Mouse (Mus musculus) liver, adult 2 months (tissue): ENCODE results near the gene Srsf3. TPM values are rescaled to one million over a fixed set of nuclear protein-coding genes. Genes with fewer than 3 reads are reported as not detected.

ENCODE experiments used
- DNase-seq: peaks from one replicate; pipeline ENCODE4 v3.0.0-alpha.2; 2011; ENCODE audit warnings: low read depth, low spot score; ENCODE audit errors: extremely low read depth
- H3K27ac ChIP-seq: fragments of 200-500 bp; replicated peaks from 2 replicates; pipeline ENCODE4 v1.5.1; 2012; ENCODE audit warnings: low read depth, mild to moderate bottlenecking, control low read depth, inconsistent platforms, low read length; ENCODE audit not compliant: insufficient read depth
- H3K27me3 ChIP-seq: fragments of 200-500 bp; 2 replicates; pipeline ENCODE4 v1.6.1; 2012; ENCODE audit warnings: mild to moderate bottlenecking, moderate library complexity, low read length, inconsistent platforms; ENCODE audit not compliant: control insufficient read depth, insufficient read depth
- H3K36me3 ChIP-seq: fragments of 200-500 bp; 2 replicates; pipeline ENCODE4 v1.6.1; 2012; ENCODE audit warnings: low read length, inconsistent platforms; ENCODE audit not compliant: control insufficient read depth, insufficient read depth
- H3K4me1 ChIP-seq: fragments of 200-500 bp; 2 replicates; pipeline ENCODE4 v1.6.1; 2011; ENCODE audit warnings: low read length; ENCODE audit not compliant: control insufficient read depth, insufficient read depth
- H3K4me3 ChIP-seq: fragments of 200-500 bp; 2 replicates; pipeline ENCODE4 v1.5.1; 2011; ENCODE audit warnings: low read depth, mild to moderate bottlenecking, control low read depth, low read length, moderate library complexity; ENCODE audit not compliant: insufficient read depth
- H3K79me2 ChIP-seq: fragments of 200-500 bp; 2 replicates; pipeline ENCODE4 v1.6.1; 2012; ENCODE audit warnings: inconsistent platforms, mild to moderate bottlenecking, low read length, moderate library complexity; ENCODE audit not compliant: control insufficient read depth, insufficient read depth
- H3K9ac ChIP-seq: fragments of 200-500 bp; 2 replicates; pipeline ENCODE4 v1.6.1; 2012; ENCODE audit warnings: low read depth, mild to moderate bottlenecking, control low read depth, inconsistent platforms, low read length
- CTCF ChIP-seq: fragments of 200-500 bp; IDR thresholded peaks from 2 replicates; pipeline ENCODE4 v1.5.1; 2011; ENCODE audit warnings: low read depth, low read length, control low read depth
- POLR2A ChIP-seq: fragments of 200-500 bp; IDR thresholded peaks from 2 replicates; pipeline ENCODE4 v1.6.1; 2011; ENCODE audit warnings: low read length, control low read depth; ENCODE audit not compliant: insufficient read depth; ENCODE audit errors: extremely low read depth
- WGBS: fragments of 180-500 bp; shearing (Covaris S2); methylation state at CpG from one replicate; pipeline ENCODE4 v1.1.7; 2018; 5-methylcytosine and 5-hydroxymethylcytosine counted together
- polyA plus RNA-seq: library from polyadenylated mRNA; depleted of rRNA; stranded (reverse); fragments of >200 nt; gene quantifications from 2 replicates; pipeline ENCODE4 v1.2.3, GENCODE M21; 2012
- total RNA-seq: library from RNA; depleted of rRNA; stranded (reverse); fragments of >200 nt; gene quantifications from 2 replicates; pipeline ENCODE4 v1.2.3, GENCODE M21; 2014

The Srsf3 gene
- total and polyA plus RNA-seq, 2 experiments: 40.1 to 47.3 TPM

GRCm38 (mm10) chr17:29058487-29058886 lies 26.1 kb downstream of the Srsf3 start:
- Histone ChIP-seq H3K27me3 (no peaks in the 10 kb centered on the region), H3K4me3 (no peak overlapping the region), H3K9ac (no peak overlapping the region), H3K36me3 (no peaks in the 10 kb centered on the region), H3K4me1 (peaks cover 32% of the 10 kb centered on the region), H3K27ac (no peak overlapping the region), H3K79me2 (no peaks in the 10 kb centered on the region)
- DNase-seq: peak; percentile 68
- TF ChIP-seq POLR2A (no peak), CTCF (no peak)
- WGBS: 41% methylated on average over 8 of the region's 8 CpGs

GRCm38 (mm10) chr17:29059581-29059980 lies 27.2 kb downstream of the Srsf3 start:
- 44% methylated on average over 3 of the region's 3 CpGs for WGBS
- no peak for TF ChIP-seq CTCF
- TF ChIP-seq POLR2A: no peak
- no peak overlapping the region for H3K9ac ChIP-seq
- H3K27ac ChIP-seq: no peak overlapping the region
- H3K4me1 ChIP-seq: peaks cover 27% of the 10 kb centered on the region
- no peaks in the 10 kb centered on the region for H3K36me3 ChIP-seq
- H3K79me2 ChIP-seq: no peaks in the 10 kb centered on the region
- H3K4me3 ChIP-seq: no peak overlapping the region
- DNase-seq: peak; percentile 51
- no peaks in the 10 kb centered on the region for H3K27me3 ChIP-seq

GRCm38 (mm10) chr17:29060946-29061345 lies 28.5 kb downstream of the Srsf3 start:
- WGBS: 47% methylated on average over 9 of the region's 9 CpGs
- Histone ChIP-seq H3K4me1 (peaks cover 27% of the 10 kb centered on the region), H3K27ac (no peak overlapping the region)

GRCm38 (mm10) chr17:29062119-29063035 lies 29.9 kb downstream of the Srsf3 start:
- Histone ChIP-seq H3K36me3 (no peaks in the 10 kb centered on the region), H3K27me3 (no peaks in the 10 kb centered on the region), H3K4me1 (peaks cover 18% of the 10 kb centered on the region), H3K79me2 (no peaks in the 10 kb centered on the region), H3K27ac (no peak overlapping the region), H3K9ac (no peak overlapping the region), H3K4me3 (no peak overlapping the region)
- WGBS: 84% methylated on average over 13 of the region's 13 CpGs
- TF ChIP-seq CTCF (no peak), POLR2A (no peak)
- DNase-seq: no peak

More at GRCm38 (mm10) chr17:29060946-29061345, 28.5 kb downstream of the Srsf3 start:
- peak; percentile 56 for DNase-seq
- Histone ChIP-seq H3K4me3 (no peak overlapping the region), H3K79me2 (no peaks in the 10 kb centered on the region), H3K27me3 (no peaks in the 10 kb centered on the region), H3K36me3 (no peaks in the 10 kb centered on the region), H3K9ac (no peak overlapping the region)
- TF ChIP-seq CTCF: no peak
- no peak for TF ChIP-seq POLR2A

GRCm38 (mm10) chr17:29063121-29063987 lies 30.9 kb downstream of the Srsf3 start:
- Histone ChIP-seq H3K79me2 (no peaks in the 10 kb centered on the region), H3K27me3 (no peaks in the 10 kb centered on the region), H3K36me3 (no peaks in the 10 kb centered on the region), H3K9ac (no peak overlapping the region), H3K4me3 (no peak overlapping the region), H3K4me1 (peaks cover 10% of the 10 kb centered on the region), H3K27ac (no peak overlapping the region)
- WGBS: 84% methylated on average over 8 of the region's 8 CpGs
- no peak for DNase-seq
- TF ChIP-seq CTCF (no peak), POLR2A (no peak)
